Mouse (Mus musculus) midbrain, embryonic 11.5 days (tissue): Measurements from ENCODE around the gene Twf2. TPM values are rescaled to one million over a fixed set of nuclear protein-coding genes. Genes with fewer than 3 reads are reported as not detected.

ENCODE experiments used
- ATAC-seq: fragments of 200-750 bp; cut with Nextera tagmentation; 2 replicates; pipeline ENCODE4 v1.8.0; 2017; ENCODE audit warnings: moderate TSS enrichment, moderate library complexity; ENCODE audit not compliant: low FRiP score
- DNase-seq: peaks from one replicate; pipeline ENCODE4 v3.0.0; 2015; ENCODE audit warnings: low spot score; ENCODE audit errors: missing footprints
- H3K27ac ChIP-seq: fragments of 300-500 bp; sonication (generic); 2 replicates; pipeline ENCODE4 v1.5.1; 2014; ENCODE audit warnings: low read depth, low read length
- H3K27me3 ChIP-seq: fragments of 300-500 bp; sonication (generic); 2 replicates; pipeline ENCODE4 v1.6.1; 2014; ENCODE audit warnings: mild to moderate bottlenecking, low read length, moderate library complexity, mixed read lengths; ENCODE audit not compliant: control insufficient read depth, insufficient read depth
- H3K36me3 ChIP-seq: fragments of 300-500 bp; sonication (generic); 2 replicates; pipeline ENCODE4 v1.6.1; 2014; ENCODE audit warnings: mild to moderate bottlenecking, low read length, moderate library complexity, mixed read lengths; ENCODE audit not compliant: control insufficient read depth, insufficient read depth
- H3K4me1 ChIP-seq: fragments of 300-500 bp; sonication (generic); 2 replicates; pipeline ENCODE4 v1.6.1; 2014; ENCODE audit warnings: low read length; ENCODE audit not compliant: control insufficient read depth, insufficient read depth
- H3K4me2 ChIP-seq: fragments of 300-500 bp; sonication (generic); 2 replicates; pipeline ENCODE4 v1.6.1; 2014; ENCODE audit warnings: mild to moderate bottlenecking, moderate library complexity
- H3K4me3 ChIP-seq: fragments of 300-500 bp; sonication (generic); 2 replicates; pipeline ENCODE4 v1.5.1; 2014; ENCODE audit warnings: low read depth, low read length
- H3K9ac ChIP-seq: fragments of 300-500 bp; sonication (generic); 2 replicates; pipeline ENCODE4 v1.6.1; 2014; ENCODE audit warnings: low read length
- H3K9me3 ChIP-seq: fragments of 300-500 bp; sonication (generic); 2 replicates; pipeline ENCODE4 v1.6.1; 2016; ENCODE audit warnings: low read length; ENCODE audit not compliant: control insufficient read depth
- WGBS: fragments of 180-500 bp; shearing (Covaris S2); extraction: QIAGEN DNeasy Blood & Tissue Kit; methylation state at CpG from one replicate; pipeline ENCODE4 v1.1.7; 2014; 5-methylcytosine and 5-hydroxymethylcytosine counted together
- polyA plus RNA-seq: library from polyadenylated mRNA; unstranded; fragments of >200 nt; fragmentation: Nextera tagmentation; extraction: Ambion mirVana; gene quantifications from 2 replicates; pipeline ENCODE4 v1.2.1, GENCODE M21; 2014

Twf2 gene
- polyA plus RNA-seq, 1 experiment from 2014 or later = 61.4 TPM

DNA sequence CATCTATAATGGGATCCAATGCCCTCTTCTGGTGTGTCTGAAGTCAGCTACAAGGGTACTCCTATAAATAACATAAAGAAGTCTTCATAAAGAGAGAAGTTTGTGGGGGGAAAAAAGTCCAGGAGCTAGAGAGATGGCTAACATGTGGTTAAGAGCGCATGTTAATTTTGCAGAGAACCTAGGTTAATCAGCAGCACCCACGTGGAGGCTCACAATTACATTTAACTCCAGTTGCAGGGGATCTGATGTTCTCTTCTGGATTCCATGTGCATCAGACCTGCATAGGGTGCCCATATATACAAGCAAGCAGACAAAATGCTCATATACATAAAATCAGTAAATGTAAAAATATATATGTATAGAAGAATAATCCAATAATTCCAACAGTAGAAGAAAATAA, 29.5 kb upstream of the Twf2 start:
- H3K27me3 ChIP-seq = no peaks in the 10 kb centered on the region
- no peak overlapping the region for H3K27ac ChIP-seq
- H3K9me3 ChIP-seq = no peaks in the 10 kb centered on the region
- H3K36me3 ChIP-seq = peaks cover 6% of the 10 kb centered on the region; the same call in 1 of the 2 replicates
- 73% methylated on average over 2 of the region's 2 CpGs for WGBS
- DNase-seq = no peak
- no peak overlapping the region for H3K9ac ChIP-seq
- ATAC-seq = no peak
- H3K4me3 ChIP-seq = peak overlapping the region; percentile 12; the same call in 1 of the 2 replicates
- peaks cover 12% of the 10 kb centered on the region for H3K4me1 ChIP-seq
- peak overlapping the region; percentile 69 for H3K4me2 ChIP-seq

DNA sequence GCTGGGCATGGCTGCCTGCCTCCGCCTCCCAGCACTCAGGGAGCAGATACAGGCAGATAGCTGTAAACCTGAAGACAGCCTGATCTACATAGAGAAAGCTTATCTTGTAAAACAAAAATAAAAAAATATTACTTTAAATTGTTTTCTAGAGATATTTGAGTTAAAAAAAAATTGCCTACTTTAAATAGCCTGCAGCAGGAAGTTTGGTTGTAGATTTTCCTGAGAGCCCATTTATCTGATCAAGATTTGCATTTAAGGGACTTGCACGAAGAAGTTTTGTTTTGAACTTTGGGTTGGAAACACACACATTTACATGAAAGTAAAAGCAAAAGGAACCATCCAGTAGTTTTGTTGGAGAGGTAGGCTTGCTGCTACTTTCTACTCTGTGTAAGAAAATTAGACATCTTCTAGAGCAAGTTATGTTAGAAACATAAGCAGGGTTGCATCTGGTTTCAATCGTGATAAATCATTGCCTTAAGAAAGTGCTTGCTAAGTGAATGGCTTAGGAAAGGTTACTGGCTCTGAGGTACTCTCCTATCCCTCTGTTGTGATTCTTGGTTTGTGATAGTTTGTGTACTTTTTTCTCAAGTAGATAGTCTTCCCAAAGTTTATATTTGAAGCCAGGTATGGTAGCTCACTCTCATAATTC, 27.2 kb upstream of the Twf2 start:
- Histone ChIP-seq H3K4me3 (no peak overlapping the region), H3K4me2 (no peak overlapping the region), H3K9ac (no peak overlapping the region), H3K36me3 (peaks cover 8% of the 10 kb centered on the region; the same call in 1 of the 2 replicates), H3K4me1 (peaks cover 8% of the 10 kb centered on the region), H3K9me3 (no peaks in the 10 kb centered on the region), H3K27me3 (no peaks in the 10 kb centered on the region), H3K27ac (no peak overlapping the region)
- ATAC-seq (no peak), DNase-seq (no peak)
- 89% methylated on average over 3 of the region's 3 CpGs for WGBS

DNA sequence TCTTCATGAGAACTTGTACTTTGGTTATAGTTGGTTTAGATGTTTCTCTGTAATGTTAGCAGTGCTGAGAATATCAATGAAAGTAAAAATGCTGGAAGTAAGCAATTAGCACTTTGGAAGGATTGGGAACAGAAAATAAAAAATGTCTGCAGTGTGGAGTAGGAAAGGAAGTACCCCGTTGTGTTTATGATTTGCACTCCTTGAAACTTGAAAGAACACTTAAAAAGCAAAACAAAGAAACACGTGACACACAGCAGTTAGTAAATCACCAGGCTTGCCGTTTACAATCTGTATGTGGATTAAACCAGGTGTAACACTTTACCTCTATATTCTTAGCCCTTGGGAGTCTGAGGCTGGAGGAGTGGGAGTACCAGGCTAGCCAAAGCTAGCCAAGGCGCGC, 26.1 kb upstream of the Twf2 start:
- DNase-seq (no peak), ATAC-seq (no peak)
- Histone ChIP-seq H3K4me2 (no peak overlapping the region), H3K27ac (no peak overlapping the region), H3K36me3 (peaks cover 16% of the 10 kb centered on the region; the same call in 1 of the 2 replicates), H3K27me3 (no peaks in the 10 kb centered on the region), H3K9ac (no peak overlapping the region), H3K4me1 (peaks cover 8% of the 10 kb centered on the region), H3K4me3 (no peak overlapping the region), H3K9me3 (no peaks in the 10 kb centered on the region)
- WGBS = 88% methylated on average over 5 of the region's 5 CpGs

DNA sequence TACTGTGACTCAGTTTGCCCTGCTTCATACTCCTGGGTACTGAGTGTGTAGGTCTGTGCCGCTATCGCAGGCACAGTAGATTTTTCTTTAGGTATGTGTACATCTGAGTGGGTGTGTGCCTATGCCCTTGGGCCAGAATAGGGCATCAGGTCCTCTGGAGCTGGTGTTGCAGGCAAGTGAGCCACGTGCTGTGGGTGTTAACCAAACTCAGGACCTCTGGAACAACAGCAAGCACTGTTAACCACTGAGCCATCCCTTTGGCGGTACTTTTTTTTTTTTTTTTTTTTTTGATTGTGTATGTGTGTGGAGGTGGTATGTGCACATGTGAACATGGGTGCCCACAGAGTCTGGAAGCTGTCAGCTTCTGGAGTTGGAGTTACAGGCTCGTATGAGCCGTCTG, 25.1 kb upstream of the Twf2 start:
- H3K36me3 ChIP-seq = peaks cover 17% of the 10 kb centered on the region; the same call in 1 of the 2 replicates
- H3K27me3 ChIP-seq = no peaks in the 10 kb centered on the region
- no peaks in the 10 kb centered on the region for H3K9me3 ChIP-seq
- 89% methylated on average over 6 of the region's 6 CpGs for WGBS
- peaks cover 8% of the 10 kb centered on the region for H3K4me1 ChIP-seq
- H3K4me3 ChIP-seq = no peak overlapping the region
- no peak for DNase-seq
- H3K4me2 ChIP-seq = no peak overlapping the region
- no peak overlapping the region for H3K9ac ChIP-seq
- ATAC-seq = no peak
- no peak overlapping the region for H3K27ac ChIP-seq

GRCm38 (mm10) chr9:106179454-106179853, 23.5 kb upstream of the Twf2 start:
- no peaks in the 10 kb centered on the region for H3K27me3 ChIP-seq
- H3K9ac ChIP-seq = no peak overlapping the region
- no peak overlapping the region for H3K27ac ChIP-seq
- H3K4me2 ChIP-seq = no peak overlapping the region
- DNase-seq (no peak), ATAC-seq (no peak)
- H3K4me1 ChIP-seq = no peaks in the 10 kb centered on the region
- no peaks in the 10 kb centered on the region for H3K9me3 ChIP-seq
- peaks cover 26% of the 10 kb centered on the region; the same call in 1 of the 2 replicates for H3K36me3 ChIP-seq
- no peak overlapping the region for H3K4me3 ChIP-seq
- 91% methylated on average over 2 of the region's 2 CpGs for WGBS

GRCm38 (mm10) chr9:106179964-106180363, 22.9 kb upstream of the Twf2 start:
- Histone ChIP-seq H3K9me3 (no peaks in the 10 kb centered on the region), H3K4me3 (no peak overlapping the region), H3K4me1 (no peaks in the 10 kb centered on the region), H3K4me2 (no peak overlapping the region), H3K9ac (no peak overlapping the region), H3K27me3 (no peaks in the 10 kb centered on the region), H3K36me3 (peaks cover 30% of the 10 kb centered on the region; the same call in 1 of the 2 replicates), H3K27ac (no peak overlapping the region)
- ATAC-seq (no peak), DNase-seq (no peak)
- WGBS = 97% methylated on average over 3 of the region's 3 CpGs

- H3K4me1 ChIP-seq = no peaks in the 10 kb centered on the region
- no peak overlapping the region for H3K9ac ChIP-seq
- H3K4me3 ChIP-seq = no peak overlapping the region
- ATAC-seq = no peak
- DNase-seq = no peak
- no peak overlapping the region for H3K4me2 ChIP-seq
- peaks cover 39% of the 10 kb centered on the region; the same call in 1 of the 2 replicates for H3K36me3 ChIP-seq
- 95% methylated on average over 4 of the region's 4 CpGs for WGBS
- H3K27me3 ChIP-seq = no peaks in the 10 kb centered on the region
- H3K9me3 ChIP-seq = no peaks in the 10 kb centered on the region
- H3K27ac ChIP-seq = no peak overlapping the region
Measured at GRCm38 (mm10) chr9:106182146-106182545, 20.8 kb upstream of the Twf2 start.

- Histone ChIP-seq H3K9me3 (no peaks in the 10 kb centered on the region), H3K4me2 (no peak overlapping the region), H3K36me3 (peaks cover 52% of the 10 kb centered on the region), H3K27ac (no peak overlapping the region), H3K4me1 (no peaks in the 10 kb centered on the region), H3K9ac (no peak overlapping the region), H3K4me3 (no peak overlapping the region), H3K27me3 (no peaks in the 10 kb centered on the region)
- ATAC-seq (no peak), DNase-seq (no peak)
- WGBS = 97% methylated on average over 5 of the region's 5 CpGs
Measured at GRCm38 (mm10) chr9:106183996-106184395, 18.9 kb upstream of the Twf2 start.

DNA sequence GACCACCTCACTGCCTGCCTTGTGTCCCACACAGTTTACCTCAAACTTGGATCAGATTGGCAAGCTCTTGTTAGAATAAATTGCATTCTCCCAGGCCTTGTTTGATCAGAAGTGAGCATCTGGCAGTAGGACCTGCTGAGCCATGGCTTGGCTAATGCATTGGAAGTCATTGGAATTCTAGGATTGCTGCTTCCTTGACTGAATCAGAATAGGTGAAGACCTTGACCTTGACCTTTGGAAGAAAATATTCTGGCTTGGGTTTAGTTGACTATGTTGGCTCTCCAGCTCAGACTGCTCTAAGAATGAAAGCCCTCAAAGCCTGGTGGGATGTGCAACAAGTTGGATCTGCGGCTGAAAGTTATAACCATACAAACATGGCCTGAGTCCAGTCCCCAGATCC, 11.6 kb upstream of the Twf2 start:
- Histone ChIP-seq H3K9ac (no peak overlapping the region), H3K4me2 (no peak overlapping the region), H3K36me3 (peaks cover 40% of the 10 kb centered on the region), H3K27me3 (no peaks in the 10 kb centered on the region), H3K27ac (no peak overlapping the region), H3K4me1 (peaks cover 4% of the 10 kb centered on the region; the same call in 1 of the 2 replicates), H3K4me3 (no peak overlapping the region), H3K9me3 (no peaks in the 10 kb centered on the region)
- ATAC-seq = no peak
- DNase-seq = no peak
- 95% methylated on average over 1 of the region's 1 CpGs for whole genome bisulfite sequencing
